Mouse (Mus musculus): Measurements from ENCODE around the gene Pex16.
"Not testable (repeated sequence)": the region's sequence is repeated elsewhere in the genome, so short reads cannot be mapped to it uniquely, and the experiment has no call there.

The Pex16 gene

DNA sequence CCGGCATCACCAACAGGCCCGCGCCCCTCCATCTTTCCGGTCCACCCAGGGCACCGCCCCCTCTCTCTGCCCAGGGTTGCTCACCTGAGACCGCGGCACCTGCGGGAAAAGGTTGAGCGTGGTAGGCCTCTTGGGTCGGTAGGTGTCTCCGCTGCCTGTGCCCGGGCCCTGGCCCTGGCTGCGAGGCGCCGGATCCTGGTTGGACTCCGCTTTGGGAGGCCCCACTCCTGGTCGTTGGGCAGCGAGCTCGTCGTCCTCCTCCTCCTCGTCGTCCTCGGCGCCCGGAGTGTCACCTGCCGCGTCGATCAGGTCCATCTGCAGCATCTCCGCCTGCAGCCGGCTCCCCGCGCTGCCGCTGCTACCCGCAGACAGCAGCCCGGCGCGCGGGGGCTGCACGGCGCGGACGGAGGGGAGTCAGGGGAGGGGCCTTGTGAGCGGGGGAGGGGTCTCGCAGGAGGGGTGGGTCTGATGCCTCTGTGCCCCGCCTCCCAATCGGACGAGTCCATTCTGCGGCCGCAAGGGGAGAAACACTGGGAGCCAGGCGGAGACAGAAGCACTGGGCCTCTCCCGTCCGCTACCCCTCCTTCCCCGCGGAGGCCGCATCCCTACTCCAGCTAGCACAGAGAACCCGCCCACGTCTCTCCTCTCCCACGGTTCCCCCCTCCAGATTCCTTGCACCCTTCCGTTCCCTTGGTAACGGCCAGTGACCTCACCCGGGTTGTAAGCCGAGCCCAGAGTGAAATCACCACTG, 14.6 kb downstream of the Pex16 start:
- DNase-seq (ENCODE audit: low read depth), result peak; percentile 93

DNA sequence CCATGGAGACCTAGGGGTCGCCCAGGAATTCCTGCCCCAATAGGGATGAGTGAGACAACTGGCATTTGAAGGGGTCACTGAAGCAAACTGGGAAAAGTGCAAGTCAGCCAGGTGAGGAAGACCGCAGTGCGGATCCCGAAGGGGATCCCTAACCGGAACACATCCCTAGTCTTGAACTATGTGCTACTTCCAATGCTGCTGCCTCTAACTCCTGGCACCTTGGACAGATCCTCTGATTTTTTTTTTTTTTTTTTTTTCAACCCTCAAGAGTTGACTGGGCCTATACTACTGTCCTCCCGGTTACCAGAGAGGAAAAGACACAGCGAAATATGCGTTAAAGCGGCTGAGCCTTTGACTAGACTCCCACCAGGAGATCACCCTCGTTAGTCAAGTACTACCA, 15.2 kb downstream of the Pex16 start:
- DNase-seq (ENCODE audit: low read depth), result no peak

DNA sequence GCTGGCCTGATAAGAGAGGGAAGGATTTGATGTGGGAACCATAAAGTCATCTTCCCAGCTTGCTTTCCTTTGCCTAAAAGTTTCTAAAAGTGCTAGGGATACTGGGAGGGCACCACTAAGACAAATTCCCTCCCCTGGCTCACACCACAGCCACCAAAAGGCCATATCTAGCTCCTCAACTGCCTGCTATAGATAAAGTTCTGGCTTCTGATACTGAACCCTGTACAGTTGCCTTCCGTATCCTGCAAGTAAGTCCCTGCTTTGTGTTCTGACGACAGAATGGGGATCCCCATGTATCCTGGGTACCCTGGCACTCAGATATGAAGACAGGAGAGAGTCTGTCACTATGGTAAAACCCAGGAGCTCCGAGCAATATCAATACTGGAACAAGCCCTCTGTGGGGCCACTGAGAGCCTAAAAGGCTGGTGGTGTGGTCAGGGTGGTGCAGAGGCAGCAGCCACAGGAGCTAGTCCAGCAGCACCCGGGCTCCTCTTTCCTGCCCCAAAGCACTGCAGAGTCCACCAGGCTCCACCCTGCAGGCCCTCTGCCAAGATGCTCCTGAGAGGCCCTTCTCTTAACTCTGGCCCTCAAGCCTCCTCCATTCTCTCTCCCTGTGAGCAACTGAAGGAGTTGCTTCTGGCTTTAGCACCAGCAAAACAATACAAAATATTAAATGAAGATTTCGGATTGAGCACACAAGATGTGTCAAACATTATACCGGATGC, 15.9 kb downstream of the Pex16 start:
- peak; percentile 62 for DNase-seq (ENCODE audit: low read depth)

- no peak for DNase-seq (ENCODE audit: low read depth)
Measured at GRCm38 (mm10) chr2:92391116-92391515, 16.6 kb downstream of the Pex16 start.

DNA sequence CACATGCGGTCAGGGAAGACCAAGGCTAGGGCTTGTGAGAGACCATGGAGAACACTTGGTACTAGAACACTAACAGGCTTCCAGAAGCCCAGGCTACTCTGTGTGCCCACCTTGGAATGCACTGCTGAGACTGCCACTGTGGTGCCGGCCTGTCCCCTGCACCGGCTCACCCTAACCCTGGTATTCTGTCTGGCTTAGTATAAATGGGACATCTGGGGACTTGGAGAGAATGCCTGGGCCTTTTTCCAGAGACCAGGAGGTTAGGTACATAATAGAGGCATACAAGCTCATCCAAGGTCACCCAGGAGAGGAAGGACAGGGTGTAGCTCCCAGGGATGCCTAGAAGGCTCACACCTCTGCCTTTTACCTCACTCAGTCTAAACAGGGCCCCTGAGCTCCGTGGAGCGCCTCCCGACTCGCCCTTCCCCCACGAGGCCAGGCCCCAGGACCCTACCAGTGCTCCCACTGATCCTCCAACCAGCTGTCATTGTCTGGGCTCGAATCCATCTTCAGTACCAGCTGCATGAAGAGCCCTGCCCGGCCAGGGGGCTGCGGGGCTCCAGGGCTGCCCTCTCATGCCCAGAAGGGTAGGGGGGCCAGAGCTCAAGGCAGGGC, 17.3 kb downstream of the Pex16 start:
- DNase-seq (ENCODE audit: low read depth), result no peak

DNA sequence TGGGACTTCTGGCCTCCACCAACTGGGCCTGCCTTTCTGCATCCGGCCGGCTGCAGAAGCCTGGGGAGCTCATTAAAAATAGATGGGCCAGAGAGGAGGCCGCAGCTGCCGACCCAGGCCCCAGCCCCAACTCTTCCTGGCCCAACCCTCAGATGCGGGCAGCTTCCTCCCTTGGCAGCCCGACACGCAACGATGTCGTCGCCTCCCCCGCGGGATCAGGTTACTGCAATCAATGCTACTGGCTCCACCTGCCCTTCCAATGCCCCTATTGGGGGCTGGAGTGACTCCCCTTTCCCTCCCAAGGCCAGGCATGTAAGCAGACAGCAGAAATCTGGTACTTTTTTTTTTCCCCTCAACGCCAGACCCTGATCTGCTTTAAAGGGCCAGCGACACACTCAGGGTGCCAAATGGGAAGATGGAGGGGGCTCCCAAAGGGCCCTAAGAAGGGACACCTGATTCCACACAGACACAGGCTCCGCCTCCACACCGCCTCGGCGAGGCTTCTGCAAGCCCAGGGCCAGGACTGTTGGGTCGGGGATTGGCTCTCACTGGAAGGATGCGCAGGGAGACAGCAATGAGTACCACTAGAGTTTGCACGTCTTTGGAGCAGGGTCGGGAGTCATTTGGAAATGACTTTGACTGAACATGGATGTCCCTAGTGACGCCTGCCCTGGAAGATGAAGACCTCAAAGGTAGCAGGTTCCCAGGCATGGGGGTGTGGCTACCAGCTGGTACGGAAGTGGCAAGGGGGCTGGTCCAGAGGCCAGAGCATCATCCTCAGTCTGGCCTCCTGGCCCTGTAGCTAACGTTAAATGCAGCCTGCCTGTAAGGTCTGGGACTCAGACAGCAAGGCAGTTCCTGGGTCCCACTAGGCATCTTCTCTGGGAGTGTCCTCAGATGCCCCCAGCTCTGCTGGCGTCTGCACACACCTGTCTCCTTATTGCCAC, 18.1 kb downstream of the Pex16 start:
- peak; percentile 61 for DNase-seq (ENCODE audit: low read depth)

- no peak for DNase-seq (ENCODE audit: low read depth)
Measured at GRCm38 (mm10) chr2:92395535-92395934, 21.1 kb downstream of the Pex16 start.

DNA sequence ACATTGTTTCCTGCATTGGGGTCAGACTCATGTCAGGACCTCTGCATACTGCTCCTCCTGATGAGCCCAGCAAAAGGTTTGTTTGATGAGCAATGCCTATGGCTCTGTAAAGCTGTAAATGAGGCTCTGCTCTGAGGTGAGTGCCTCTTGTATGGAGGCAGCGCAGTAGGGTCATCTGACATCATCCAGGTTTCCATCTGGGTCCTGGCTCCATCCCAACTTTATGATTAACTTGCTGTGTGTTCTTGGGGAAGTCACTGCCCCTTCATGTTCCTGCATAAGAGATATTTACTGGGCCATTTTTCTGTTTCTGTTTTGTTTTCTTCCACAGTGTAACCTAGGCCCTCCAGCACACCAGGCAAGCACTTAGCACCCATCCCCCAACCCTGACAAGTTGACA, 23.0 kb downstream of the Pex16 start:
- DNase-seq (ENCODE audit: low read depth), result peak; percentile 17

DNA sequence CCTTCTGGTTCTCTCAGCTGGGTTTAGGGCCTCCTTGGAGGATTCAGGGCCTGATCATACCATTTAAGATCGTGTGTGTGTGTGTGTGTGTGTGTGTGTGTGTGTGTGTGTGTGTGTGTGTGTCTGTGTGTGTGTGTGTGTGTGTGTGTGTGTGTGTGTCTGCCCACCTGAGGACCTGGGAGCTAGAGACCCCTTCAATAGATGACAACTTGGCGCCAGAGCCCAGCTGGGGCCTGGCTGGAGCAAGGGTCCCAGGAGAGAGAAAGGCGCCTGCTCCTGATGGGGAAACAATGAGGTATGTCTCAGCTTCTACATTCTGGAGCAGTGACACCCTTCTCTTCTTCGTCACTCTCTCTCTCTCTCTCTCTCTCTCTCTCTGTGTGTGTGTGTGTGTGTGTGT, 25.4 kb downstream of the Pex16 start:
- not testable (repeated sequence) for DNase-seq (ENCODE audit: low read depth)

DNA sequence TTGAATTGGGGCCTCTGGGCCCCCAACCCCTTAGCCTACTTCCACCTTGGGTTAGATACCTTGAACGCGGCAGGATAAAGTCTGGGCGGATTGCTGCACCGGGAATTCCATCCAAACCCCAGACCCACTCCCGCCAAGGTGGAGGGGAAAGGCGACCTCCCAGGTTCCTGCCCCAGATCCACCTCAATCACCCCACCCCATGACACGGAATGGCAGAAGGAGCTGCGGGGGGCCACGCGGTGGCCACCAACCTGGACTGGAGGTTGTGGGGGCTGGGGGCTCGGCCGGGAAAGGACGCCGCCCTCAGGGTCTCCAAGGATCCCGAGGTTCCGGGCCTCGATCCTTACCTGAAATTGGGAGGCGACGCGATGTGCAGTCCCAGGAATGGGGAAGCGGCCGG, 26.2 kb downstream of the Pex16 start:
- no peak for DNase-seq (ENCODE audit: low read depth)

DNA sequence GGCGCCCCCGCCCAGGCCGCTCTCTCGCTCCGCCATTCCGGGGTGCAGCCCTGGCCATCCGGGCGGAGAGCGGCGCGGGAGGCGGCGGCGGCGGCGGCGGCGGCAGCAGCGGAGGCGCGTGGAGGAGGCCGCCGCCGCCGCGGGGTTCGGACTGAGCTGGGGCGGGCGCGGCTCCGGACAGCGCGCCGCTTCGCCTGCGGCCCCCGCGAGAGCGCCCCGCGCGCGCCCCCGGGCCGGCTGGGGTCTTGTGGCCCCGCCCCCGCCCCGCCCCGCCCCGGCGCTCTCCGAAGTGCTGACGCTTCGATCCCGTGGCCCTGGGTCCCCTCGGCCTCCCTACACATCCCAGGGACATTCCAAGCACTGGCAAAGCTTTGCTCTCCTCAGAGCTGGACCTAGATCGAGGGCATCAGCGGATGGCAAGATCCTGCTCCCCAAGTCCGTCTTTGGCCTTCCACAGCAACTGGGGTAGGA, 26.6 kb downstream of the Pex16 start, which contains the start of gene Mapk8ip1:
Gene Mapk8ip1, minus strand, starts transcription at position 173 of the 471 bp plus-strand sequence.
- no peak for DNase-seq (ENCODE audit: low read depth)

DNA sequence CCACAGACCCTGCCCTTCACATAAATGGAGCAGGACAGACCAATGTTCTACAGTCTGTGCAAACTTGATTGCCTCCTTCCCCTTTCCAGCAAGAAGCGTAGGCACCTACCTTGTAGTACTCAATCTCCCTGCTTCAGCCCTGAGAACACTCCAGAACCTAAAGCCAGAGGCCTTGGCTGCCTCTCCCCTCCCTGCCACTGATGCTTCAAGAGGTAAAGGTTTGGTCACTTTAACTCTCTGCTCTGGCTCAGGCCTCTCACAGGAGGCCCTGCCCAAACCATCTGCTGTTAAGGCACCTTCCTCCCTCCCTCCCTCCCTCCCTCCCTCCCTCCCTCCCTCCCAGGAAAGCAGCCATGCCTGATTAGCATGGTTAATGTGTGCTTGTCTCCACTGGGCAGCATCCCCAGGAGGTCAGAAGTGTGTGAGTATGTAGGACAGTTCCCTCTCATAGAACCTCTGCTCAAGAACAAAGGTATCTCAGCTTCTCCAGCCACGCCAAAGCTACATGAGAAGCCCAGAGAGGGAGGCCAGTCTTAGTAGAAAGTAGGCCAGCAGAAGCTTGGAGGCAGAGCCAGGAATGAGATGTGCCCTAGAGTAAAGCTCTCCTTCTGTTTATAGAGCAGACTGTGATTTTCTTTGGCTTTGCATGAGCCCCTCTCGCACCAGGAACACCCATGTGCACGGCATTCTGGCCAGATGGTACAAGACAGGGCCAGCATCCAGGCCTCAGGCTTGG, 28.3 kb downstream of the Pex16 start:
- DNase-seq (ENCODE audit: low read depth), result peak; percentile 14

- DNase-seq (ENCODE audit: low read depth), result no peak
Measured at GRCm38 (mm10) chr2:92403776-92404319, 29.4 kb downstream of the Pex16 start.

- no peak for DNase-seq (ENCODE audit: low read depth)
Measured at GRCm38 (mm10) chr2:92404737-92405136, 30.3 kb downstream of the Pex16 start.

GRCm38 (mm10) chr2:92405687-92406086, 31.2 kb downstream of the Pex16 start:
- no peak for DNase-seq (ENCODE audit: low read depth)

GRCm38 (mm10) chr2:92408309-92409045, 34.0 kb downstream of the Pex16 start:
- no peak for DNase-seq (ENCODE audit: low read depth)

- DNase-seq (ENCODE audit: low read depth), result no peak
Measured at GRCm38 (mm10) chr2:92411705-92412104, 37.2 kb downstream of the Pex16 start.

GRCm38 (mm10) chr2:92421723-92422387, 47.4 kb downstream of the Pex16 start:
- no peak for DNase-seq (ENCODE audit: low read depth)

GRCm38 (mm10) chr2:92422388-92423135, 48.1 kb downstream of the Pex16 start:
- DNase-seq (ENCODE audit: low read depth), result peak; percentile 28
